Mouse (Mus musculus) kidney, embryonic 15.5 days (tissue): ENCODE data around the gene Cdca4. TPM values are rescaled to one million over a fixed set of nuclear protein-coding genes. Genes with fewer than 3 reads are reported as not detected.

Source experiments
- ATAC-seq: fragments of 200-750 bp; cut with Nextera tagmentation; replicated peaks from 2 replicates; pipeline ENCODE4 v1.8.0; 2017; ENCODE audit warnings: moderate TSS enrichment; ENCODE audit not compliant: low FRiP score
- H3K27ac ChIP-seq: fragments of 300-500 bp; sonication (generic); 2 replicates; pipeline ENCODE4 v1.5.1; 2015; ENCODE audit warnings: mild to moderate bottlenecking, inconsistent platforms
- H3K27me3 ChIP-seq: fragments of 300-500 bp; sonication (generic); 2 replicates; pipeline ENCODE4 v1.6.1; 2015; ENCODE audit warnings: inconsistent platforms
- H3K36me3 ChIP-seq: fragments of 300-500 bp; sonication (generic); 2 replicates; pipeline ENCODE4 v1.6.1; 2015; ENCODE audit warnings: inconsistent platforms
- H3K4me1 ChIP-seq: fragments of 300-500 bp; sonication (generic); 2 replicates; pipeline ENCODE4 v1.6.1; 2015; ENCODE audit warnings: inconsistent platforms
- H3K4me2 ChIP-seq: fragments of 300-500 bp; sonication (generic); 2 replicates; pipeline ENCODE4 v1.6.1; 2015; ENCODE audit warnings: moderate library complexity, mild to moderate bottlenecking, inconsistent platforms
- H3K4me3 ChIP-seq: fragments of 300-500 bp; sonication (generic); replicated peaks from 2 replicates; pipeline ENCODE4 v1.5.1; 2015; ENCODE audit warnings: mild to moderate bottlenecking, inconsistent platforms
- H3K9ac ChIP-seq: fragments of 300-500 bp; sonication (generic); 2 replicates; pipeline ENCODE4 v1.6.1; 2015; ENCODE audit warnings: mild to moderate bottlenecking, inconsistent platforms
- H3K9me3 ChIP-seq: fragments of 300-500 bp; sonication (generic); replicated peaks from 2 replicates; pipeline ENCODE4 v1.6.1; 2016; ENCODE audit warnings: inconsistent platforms
- WGBS: fragments of 180-500 bp; shearing (Covaris S2); methylation state at CpG from one replicate; pipeline ENCODE4 v1.1.7; 2015; ENCODE audit warnings: mixed read lengths; 5-methylcytosine and 5-hydroxymethylcytosine counted together
- polyA plus RNA-seq: library from polyadenylated mRNA; unstranded; fragments of >200 nt; fragmentation: Nextera tagmentation; extraction: Ambion mirVana; gene quantifications from 2 replicates; pipeline ENCODE4 v1.2.1, GENCODE M21; 2015

Cdca4 gene
- polyA plus RNA-seq, 1 experiment from 2014 or later, result 122 TPM

- Histone ChIP-seq H3K4me2 (no peak overlapping the region), H3K9me3 (no peaks in the 10 kb centered on the region), H3K4me3 (no peak overlapping the region), H3K9ac (no peak overlapping the region), H3K36me3 (peaks cover 12% of the 10 kb centered on the region; the same call in 1 of the 2 replicates), H3K27me3 (no peaks in the 10 kb centered on the region), H3K27ac (no peak overlapping the region), H3K4me1 (peaks cover 9% of the 10 kb centered on the region)
- WGBS, result 68% methylated on average over 6 of the region's 6 CpGs
- ATAC-seq, result no peak
Measured at GRCm38 (mm10) chr12:112833527-112833926, 4.3 kb upstream of the Cdca4 start.

GRCm38 (mm10) chr12:112832411-112832810 lies 3.2 kb upstream of the Cdca4 start:
- Histone ChIP-seq H3K4me2 (no peak overlapping the region), H3K4me1 (peaks cover 19% of the 10 kb centered on the region), H3K36me3 (peaks cover 18% of the 10 kb centered on the region), H3K4me3 (no peak overlapping the region), H3K9me3 (no peaks in the 10 kb centered on the region), H3K9ac (no peak overlapping the region), H3K27me3 (no peaks in the 10 kb centered on the region), H3K27ac (no peak overlapping the region)
- no peak for ATAC-seq
- WGBS, result 92% methylated on average over 5 of the region's 5 CpGs

GRCm38 (mm10) chr12:112830570-112830969 lies 1.3 kb upstream of the Cdca4 start:
- ATAC-seq, result no peak
- H3K27ac ChIP-seq, result no peak overlapping the region
- peak overlapping the region; percentile 94 for H3K4me3 ChIP-seq
- WGBS, result 84% methylated on average over 3 of the region's 3 CpGs
- H3K27me3 ChIP-seq, result no peaks in the 10 kb centered on the region
- H3K9ac ChIP-seq, result peak overlapping the region; percentile 70
- no peaks in the 10 kb centered on the region for H3K9me3 ChIP-seq
- peaks cover 34% of the 10 kb centered on the region for H3K36me3 ChIP-seq
- peaks cover 37% of the 10 kb centered on the region for H3K4me1 ChIP-seq
- peak overlapping the region; percentile 65 for H3K4me2 ChIP-seq

- H3K4me2 ChIP-seq, result peak overlapping the region; percentile 65
- WGBS, result 24% methylated on average over 2 of the region's 2 CpGs
- H3K4me3 ChIP-seq, result peak overlapping the region; percentile 94
- peaks cover 37% of the 10 kb centered on the region for H3K36me3 ChIP-seq
- peak overlapping the region; percentile 70 for H3K9ac ChIP-seq
- peaks cover 40% of the 10 kb centered on the region for H3K4me1 ChIP-seq
- no peaks in the 10 kb centered on the region for H3K9me3 ChIP-seq
- ATAC-seq, result no peak
- no peaks in the 10 kb centered on the region for H3K27me3 ChIP-seq
- no peak overlapping the region; the same call in 1 of the 2 replicates for H3K27ac ChIP-seq
Measured at GRCm38 (mm10) chr12:112830141-112830540, 918 bp upstream of the Cdca4 start.

GRCm38 (mm10) chr12:112828501-112829243 lies 551 bp downstream of the Cdca4 start:
- Histone ChIP-seq H3K36me3 (peaks cover 50% of the 10 kb centered on the region), H3K27ac (peak overlapping the region; percentile 96), H3K4me1 (peaks cover 55% of the 10 kb centered on the region), H3K9ac (peak overlapping the region; percentile 97), H3K4me3 (peak overlapping the region; percentile 94), H3K9me3 (no peaks in the 10 kb centered on the region), H3K4me2 (peak overlapping the region; percentile 73), H3K27me3 (no peaks in the 10 kb centered on the region)
- WGBS, result under 1% methylated on average over 50 of the region's 51 CpGs
- ATAC-seq, result peak; percentile 88

GRCm38 (mm10) chr12:112825901-112826300 lies 3.3 kb downstream of the Cdca4 start:
- H3K27me3 ChIP-seq, result no peaks in the 10 kb centered on the region
- 83% methylated on average over 5 of the region's 5 CpGs for WGBS
- H3K27ac ChIP-seq, result no peak overlapping the region
- H3K4me3 ChIP-seq, result 0 out of 2 replicates have a peak overlapping the region, but pooled peaks have one; percentile 2
- H3K36me3 ChIP-seq, result peaks cover 63% of the 10 kb centered on the region
- ATAC-seq, result no peak
- no peaks in the 10 kb centered on the region for H3K9me3 ChIP-seq
- peaks cover 66% of the 10 kb centered on the region for H3K4me1 ChIP-seq
- no peak overlapping the region for H3K9ac ChIP-seq
- no peak overlapping the region for H3K4me2 ChIP-seq

- no peak for ATAC-seq
- H3K4me2 ChIP-seq, result no peak overlapping the region
Measured at GRCm38 (mm10) chr12:112823221-112823620, 6.0 kb downstream of the Cdca4 start.

GRCm38 (mm10) chr12:112822676-112823075 lies 6.5 kb downstream of the Cdca4 start:
- Histone ChIP-seq H3K9ac (no peak overlapping the region), H3K9me3 (no peaks in the 10 kb centered on the region), H3K4me1 (peaks cover 54% of the 10 kb centered on the region), H3K4me2 (no peak overlapping the region), H3K36me3 (peaks cover 92% of the 10 kb centered on the region), H3K27me3 (no peaks in the 10 kb centered on the region), H3K4me3 (no peak overlapping the region), H3K27ac (no peak overlapping the region)
- 79% methylated on average over 2 of the region's 2 CpGs for WGBS
- ATAC-seq, result no peak

More at GRCm38 (mm10) chr12:112823221-112823620, 6.0 kb downstream of the Cdca4 start:
- WGBS, result 70% methylated on average over 4 of the region's 4 CpGs
- no peak overlapping the region for H3K4me3 ChIP-seq
- H3K27me3 ChIP-seq, result no peaks in the 10 kb centered on the region
- H3K27ac ChIP-seq, result no peak overlapping the region
- peaks cover 60% of the 10 kb centered on the region for H3K4me1 ChIP-seq
- H3K36me3 ChIP-seq, result peaks cover 89% of the 10 kb centered on the region
- no peak overlapping the region for H3K9ac ChIP-seq
- no peaks in the 10 kb centered on the region for H3K9me3 ChIP-seq

- Histone ChIP-seq H3K4me1 (peaks cover 47% of the 10 kb centered on the region), H3K9me3 (no peaks in the 10 kb centered on the region), H3K27me3 (no peaks in the 10 kb centered on the region), H3K4me2 (no peak overlapping the region), H3K36me3 (peaks cover 92% of the 10 kb centered on the region), H3K27ac (no peak overlapping the region), H3K9ac (no peak overlapping the region), H3K4me3 (no peak overlapping the region)
- WGBS, result 81% methylated on average over 4 of the region's 4 CpGs
- no peak for ATAC-seq
Measured at GRCm38 (mm10) chr12:112821974-112822373, 7.2 kb downstream of the Cdca4 start.

GRCm38 (mm10) chr12:112821216-112821615 lies 8.0 kb downstream of the Cdca4 start:
- Histone ChIP-seq H3K27me3 (no peaks in the 10 kb centered on the region), H3K27ac (no peak overlapping the region), H3K9ac (no peak overlapping the region), H3K4me3 (no peak overlapping the region), H3K9me3 (no peaks in the 10 kb centered on the region), H3K4me1 (peaks cover 40% of the 10 kb centered on the region), H3K36me3 (peaks cover 94% of the 10 kb centered on the region), H3K4me2 (no peak overlapping the region)
- 70% methylated on average over 1 of the region's 1 CpGs for WGBS
- ATAC-seq, result no peak

GRCm38 (mm10) chr12:112820401-112820999 lies 8.7 kb downstream of the Cdca4 start:
- Histone ChIP-seq H3K9ac (no peak overlapping the region), H3K9me3 (no peaks in the 10 kb centered on the region), H3K27ac (no peak overlapping the region), H3K36me3 (peaks cover 94% of the 10 kb centered on the region), H3K4me1 (peaks cover 33% of the 10 kb centered on the region), H3K4me2 (no peak overlapping the region), H3K27me3 (no peaks in the 10 kb centered on the region), H3K4me3 (no peak overlapping the region)
- no peak for ATAC-seq
- WGBS, result 85% methylated on average over 12 of the region's 12 CpGs

GRCm38 (mm10) chr12:112819057-112819662 lies 10.1 kb downstream of the Cdca4 start:
- no peak for ATAC-seq

More at GRCm38 (mm10) chr12:112819057-112819662, 10.1 kb downstream of the Cdca4 start:
- Histone ChIP-seq H3K4me2 (no peak overlapping the region), H3K9me3 (no peaks in the 10 kb centered on the region), H3K36me3 (peaks cover 93% of the 10 kb centered on the region), H3K9ac (no peak overlapping the region), H3K27me3 (no peaks in the 10 kb centered on the region), H3K4me1 (peaks cover 24% of the 10 kb centered on the region), H3K4me3 (no peak overlapping the region), H3K27ac (no peak overlapping the region)
- WGBS, result 91% methylated on average over 8 of the region's 8 CpGs
